Mouse (Mus musculus) brain, embryonic 18.5 days (tissue): ENCODE data around the gene Mical2.

Experiments used
- DNase-seq: peaks from one replicate; pipeline ENCODE4 v3.0.0-alpha.2; 2012; ENCODE audit warnings: low read depth, low spot score

The Mical2 gene

GRCm38 (mm10) chr7:112399425-112400170 lies 173.9 kb downstream of the Mical2 start:
- DNase-seq: no peak

GRCm38 (mm10) chr7:112400175-112400574 lies 174.5 kb downstream of the Mical2 start:
- DNase-seq: peak; percentile 64

GRCm38 (mm10) chr7:112405061-112405460 lies 179.4 kb downstream of the Mical2 start:
- no peak for DNase-seq

GRCm38 (mm10) chr7:112405578-112405977 lies 179.9 kb downstream of the Mical2 start:
- DNase-seq: no peak

- no peak for DNase-seq
Measured at GRCm38 (mm10) chr7:112407597-112407996, 181.9 kb downstream of the Mical2 start.

- no peak for DNase-seq
Measured at GRCm38 (mm10) chr7:112409991-112410390, 184.3 kb downstream of the Mical2 start.

GRCm38 (mm10) chr7:112413286-112413685 lies 187.6 kb downstream of the Mical2 start:
- DNase-seq: no peak

- no peak for DNase-seq
Measured at GRCm38 (mm10) chr7:112416058-112416526, 190.4 kb downstream of the Mical2 start.

GRCm38 (mm10) chr7:112416730-112417513 lies 191.3 kb downstream of the Mical2 start:
- no peak for DNase-seq

- no peak for DNase-seq
Measured at GRCm38 (mm10) chr7:112417598-112417997, 191.9 kb downstream of the Mical2 start.

- no peak for DNase-seq
Measured at GRCm38 (mm10) chr7:112423438-112423837, 197.8 kb downstream of the Mical2 start.

GRCm38 (mm10) chr7:112426811-112427210 lies 201.2 kb downstream of the Mical2 start:
- DNase-seq: no peak

- no peak for DNase-seq
Measured at GRCm38 (mm10) chr7:112427357-112428157, 201.9 kb downstream of the Mical2 start, which contains the start of gene Parva. Parva (plus strand) TSS chr7:112427505.

GRCm38 (mm10) chr7:112428158-112428535 lies 202.5 kb downstream of the Mical2 start:
- no peak for DNase-seq

GRCm38 (mm10) chr7:112439846-112440245 lies 214.2 kb downstream of the Mical2 start:
- DNase-seq: no peak

- DNase-seq: peak; percentile 10
Measured at GRCm38 (mm10) chr7:112444152-112444984, 218.7 kb downstream of the Mical2 start.

- no peak for DNase-seq
Measured at GRCm38 (mm10) chr7:112444985-112445367, 219.3 kb downstream of the Mical2 start.

GRCm38 (mm10) chr7:112446498-112446897 lies 220.8 kb downstream of the Mical2 start:
- DNase-seq: no peak

GRCm38 (mm10) chr7:112449954-112450700 lies 224.5 kb downstream of the Mical2 start:
- DNase-seq: no peak

- DNase-seq: no peak
Measured at GRCm38 (mm10) chr7:112452471-112452870, 226.8 kb downstream of the Mical2 start.
